Mouse (Mus musculus) brain, embryonic 14.5 days (tissue): Measurements from ENCODE around the gene D930020B18Rik.

ENCODE experiments used
- CTCF ChIP-seq: fragments of 200-500 bp; IDR thresholded peaks from 2 replicates; pipeline ENCODE4 v1.5.1; 2012; ENCODE audit warnings: inconsistent platforms, mild to moderate bottlenecking, moderate library complexity, borderline replicate concordance; ENCODE audit not compliant: insufficient read depth, insufficient read length; ENCODE audit errors: extremely low read depth
- POLR2A ChIP-seq: fragments of 200-500 bp; IDR thresholded peaks from 2 replicates; pipeline ENCODE4 v1.6.1; 2012; ENCODE audit warnings: mild to moderate bottlenecking, inconsistent platforms, borderline replicate concordance; ENCODE audit not compliant: poor library complexity, insufficient read depth, insufficient read length, severe bottlenecking; ENCODE audit errors: extremely low read depth

- TF ChIP-seq CTCF (no peak), POLR2A (no peak)
These were observed 16.4 kb upstream of the D930020B18Rik start for GRCm38 (mm10) chr10:121625006-121625405.
